Mouse (Mus musculus): ENCODE results near the gene Tigar.

DNA sequence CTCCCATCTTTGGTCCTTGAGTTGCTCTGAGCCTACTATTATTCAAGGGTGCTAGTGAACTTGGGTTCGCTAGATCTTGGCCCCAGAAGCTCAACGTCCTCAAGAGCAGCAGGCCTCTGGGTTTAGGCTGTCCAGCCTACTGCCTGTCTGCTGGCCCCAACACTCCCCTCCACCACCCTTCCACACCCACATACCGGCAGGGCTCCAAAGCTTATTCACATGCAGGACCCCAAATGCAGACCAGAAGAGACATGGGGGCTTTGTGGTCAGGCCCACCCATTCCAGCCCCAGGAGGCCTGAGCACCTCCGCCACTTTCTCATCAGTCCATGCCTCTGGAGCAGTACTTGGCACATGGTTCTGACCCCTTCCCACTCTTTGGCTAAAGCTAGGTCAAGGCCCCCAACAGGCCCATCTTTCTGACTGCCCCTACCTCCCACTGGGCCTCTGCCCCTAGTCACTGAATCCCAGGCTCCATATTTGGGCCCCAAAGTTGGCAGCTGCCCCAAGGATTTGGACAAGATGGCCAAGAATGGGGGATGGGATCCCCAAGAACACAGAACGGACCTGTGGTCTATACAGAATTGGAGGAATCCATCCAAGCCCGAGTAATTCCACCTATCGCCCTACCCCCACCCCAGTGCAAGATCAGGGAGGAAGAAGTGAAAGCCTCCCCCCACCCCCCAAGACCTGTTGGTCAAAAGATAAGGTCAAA is 34.4 kb upstream of the Tigar start:
- no peak for TF ChIP-seq CTCF (IDR thresholded peaks at IDR 0.05; ENCODE audit: extremely low read depth, insufficient read depth, insufficient read length, insufficient replicate concordance)
- TF ChIP-seq POLR2A (IDR thresholded peaks at IDR 0.05; ENCODE audit: low read depth, low read length), result no peak

Data from spleen, adult 2 months (tissue).